Mouse (Mus musculus) gastrocnemius, postnatal 14 days (tissue): Measurements from ENCODE around the gene Prrt2. TPM values are rescaled to one million over a fixed set of nuclear protein-coding genes. Genes with fewer than 3 reads are reported as not detected.

Source experiments
- DNase-seq: peaks from one replicate; pipeline ENCODE4 v3.0.0; 2021; ENCODE audit warnings: mixed read lengths
- intact Hi-C: fragments of 180-260 bp; cut with DNase I; formaldehyde crosslinking; loops from one replicate; pipeline ENCODE4 v1.15.1; 2025; ENCODE audit warnings: low total_unique reads
- long read RNA-seq, 2 experiments: library from polyadenylated mRNA; stranded (forward); transcript quantifications; one replicate each; pipeline ENCODE4 v2.0.0; 2021
- total RNA-seq, 2 experiments: library from RNA; stranded (reverse); gene quantifications; 2 replicates each; pipeline ENCODE4 v1.2.3; 2021

Prrt2 gene
- total RNA-seq = 1 to 10 TPM; 1.6 TPM
- long read RNA-seq, experiment 1 = 0 reads
- long read RNA-seq, experiment 2 = 0 reads

DNA sequence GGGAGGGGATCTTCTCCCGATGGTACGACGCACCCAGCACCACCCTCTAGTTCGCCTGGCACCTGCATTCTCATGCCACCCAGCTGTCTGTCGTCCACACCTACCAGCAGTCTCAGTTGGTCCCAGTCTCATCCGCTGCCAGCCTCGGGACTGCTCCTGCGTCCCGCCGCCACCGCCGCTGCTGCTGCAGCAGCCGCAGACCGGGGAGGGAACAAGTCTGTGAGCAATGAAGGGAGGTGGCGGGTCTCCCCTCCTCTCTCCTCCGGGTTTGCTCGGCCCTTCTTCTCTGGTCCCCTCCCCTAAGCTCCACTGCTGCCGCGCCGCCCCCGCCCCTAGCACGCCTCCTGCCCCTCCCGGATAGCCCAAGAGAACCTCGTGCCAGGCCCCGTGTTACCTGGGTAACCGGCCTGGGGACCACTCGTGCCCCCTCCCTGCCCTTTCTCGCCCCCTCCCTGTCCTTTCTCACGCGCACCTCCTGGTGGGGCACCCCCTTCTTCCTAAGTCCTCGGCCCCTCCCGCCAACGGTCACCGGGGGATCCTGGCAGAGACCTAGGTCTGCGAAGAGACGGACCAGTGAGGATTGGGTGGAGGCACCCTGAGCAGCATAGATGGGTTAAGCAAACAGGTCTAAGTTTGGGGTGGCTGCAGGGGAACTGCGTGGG is at the start of gene Prrt2, which contains the start of gene Gm42742:
Gene Prrt2 (minus strand): TSS at position 311 of the 662 bp plus-strand sequence.
Gene Gm42742 (minus strand): TSS at position 197 of the 662 bp plus-strand sequence.
- intact Hi-C loops = no loop called here
- peak; percentile 64 for DNase-seq

DNA sequence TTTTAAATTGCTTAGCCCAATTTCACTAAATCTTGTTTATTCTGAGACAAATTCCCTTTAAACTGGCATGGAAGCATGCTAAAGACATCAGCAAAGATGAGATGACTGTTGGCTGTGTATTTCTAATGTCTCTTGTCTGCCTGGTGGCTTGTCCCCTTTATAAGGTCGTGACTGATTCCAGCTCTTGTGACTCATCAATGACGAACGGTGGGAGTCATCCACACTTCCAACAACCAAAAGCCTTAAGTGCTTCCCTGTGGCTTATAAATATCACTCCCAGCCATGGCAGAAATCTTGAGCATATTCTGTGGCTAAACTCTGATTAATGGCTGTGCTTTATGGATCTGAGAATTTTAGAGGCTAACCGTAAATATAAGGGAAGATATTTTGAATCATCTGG is 45.3 kb upstream of the Prrt2 start:
- intact Hi-C loops = no loop called here
- DNase-seq = no peak

DNA sequence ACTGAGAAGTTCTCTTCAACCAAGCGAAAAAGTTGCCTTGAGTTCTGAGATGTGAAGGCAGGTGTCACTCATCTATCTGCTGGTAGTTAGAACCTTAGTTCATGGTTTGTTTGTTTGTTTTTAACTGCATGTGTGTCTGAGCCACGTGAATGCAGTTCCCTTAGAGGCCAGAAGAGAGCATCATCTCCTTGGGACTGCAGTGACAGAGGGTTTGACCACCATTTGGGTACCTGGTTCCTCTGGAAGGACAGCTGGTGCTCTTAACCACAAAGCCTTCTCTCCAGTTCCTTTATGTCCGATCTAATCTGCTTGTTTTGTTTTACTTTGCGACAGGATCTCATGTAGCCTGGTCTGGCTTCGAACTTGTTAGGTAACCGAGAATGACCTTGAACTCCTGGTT is 44.5 kb upstream of the Prrt2 start:
- intact Hi-C loops = no loop called here
- no peak for DNase-seq

DNA sequence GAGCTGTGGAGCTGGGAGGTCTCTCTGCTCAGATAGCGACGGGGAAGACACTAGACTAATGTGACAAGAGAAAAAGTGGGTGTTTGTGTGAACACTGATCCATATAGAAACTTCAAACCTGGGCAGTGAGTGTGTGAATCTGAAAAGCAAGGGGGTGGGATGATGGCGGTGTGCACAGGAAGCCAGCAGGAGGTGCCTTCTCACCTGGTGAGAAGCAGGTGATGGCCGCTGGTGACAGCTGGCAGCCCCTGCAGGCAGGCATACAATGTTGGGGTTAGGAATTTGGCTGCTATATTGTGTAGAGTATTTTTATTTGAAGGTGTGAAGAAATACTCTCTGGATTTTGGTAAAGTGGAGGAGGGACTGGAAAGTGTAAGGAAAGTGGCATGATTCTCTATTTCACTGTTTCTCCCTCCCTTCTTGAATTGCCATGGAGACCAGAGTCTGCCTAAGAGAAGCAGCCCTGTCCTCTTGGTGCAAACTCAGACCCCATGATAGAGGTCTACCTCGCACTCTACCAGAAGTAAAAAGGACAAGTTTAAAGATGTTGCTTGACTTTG is 34.1 kb upstream of the Prrt2 start:
- intact Hi-C loops = no loop called here
- DNase-seq = no peak

DNA sequence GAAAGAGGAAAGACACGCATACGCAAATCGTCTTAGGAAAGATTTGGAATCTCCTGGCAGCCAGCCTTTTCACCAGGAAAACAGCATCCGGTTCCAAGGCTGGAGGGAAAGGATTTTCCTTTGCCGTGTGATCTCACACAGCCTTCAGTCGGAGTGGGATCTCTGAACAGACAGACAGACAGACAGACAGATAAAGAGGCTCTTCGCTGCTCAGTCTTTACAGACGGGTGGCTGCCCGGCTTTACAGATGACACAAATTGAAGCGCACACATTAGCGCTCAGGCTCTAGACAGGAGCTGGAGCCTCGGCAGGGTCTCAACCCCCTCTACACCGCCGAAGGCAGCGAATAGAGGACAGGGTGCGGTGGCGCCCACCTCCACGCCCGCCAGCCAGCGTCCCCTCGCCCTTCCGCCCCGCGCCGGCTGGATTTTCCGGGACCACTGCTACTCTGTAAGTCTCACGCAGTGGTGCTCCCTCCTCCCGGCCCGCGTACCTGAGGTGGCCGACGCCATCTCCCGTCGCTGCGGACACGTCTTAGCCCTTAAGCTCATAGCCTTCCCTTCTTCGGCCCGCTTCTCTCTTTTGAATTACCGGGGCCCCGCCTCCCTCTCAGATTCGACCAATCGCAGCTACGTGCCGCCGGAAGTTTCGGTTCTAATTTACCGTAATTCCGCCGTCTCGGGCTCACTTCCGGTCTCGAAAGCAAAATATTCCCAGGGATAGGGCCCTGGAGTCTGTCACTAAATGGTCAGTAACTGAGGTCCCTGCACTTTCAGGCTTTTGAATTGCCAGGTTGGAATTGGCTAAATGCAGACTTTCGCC is 21.1 kb upstream of the Prrt2 start, which contains the start of gene Kif22:
Gene Kif22 (minus strand): TSS at position 621 of the 822 bp plus-strand sequence.
- DNase-seq = peak; percentile 88
- intact Hi-C loops = no loop called here

- intact Hi-C loops = no loop called here
- no peak for DNase-seq
Observed at GRCm38 (mm10) chr7:127031244-127031643, 10.2 kb upstream of the Prrt2 start.

DNA sequence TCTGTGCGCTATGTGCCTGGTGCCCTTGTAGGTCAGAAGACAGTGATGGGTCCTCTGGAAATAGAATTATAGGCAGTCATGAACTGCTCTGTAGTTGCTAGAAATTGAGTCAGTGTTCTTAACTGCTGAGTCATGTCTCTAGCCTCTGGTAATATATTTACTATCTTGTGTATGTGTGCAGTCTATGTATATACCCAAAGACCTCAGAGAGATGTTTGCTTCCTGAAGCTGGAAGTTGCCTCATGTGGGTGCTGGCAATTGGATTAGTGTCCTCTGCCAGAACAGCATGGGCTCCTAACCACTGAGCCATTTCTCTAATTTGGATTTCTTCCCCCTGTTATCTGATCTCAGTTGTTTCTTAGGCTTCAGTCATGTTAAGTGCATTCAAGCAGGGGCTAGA is 9.2 kb upstream of the Prrt2 start:
- intact Hi-C loops = no loop called here

GRCm38 (mm10) chr7:127027885-127028284 is 6.9 kb upstream of the Prrt2 start:
- intact Hi-C loops = no loop called here
- DNase-seq = no peak

More for the DNA sequence above, 9.2 kb upstream of the Prrt2 start:
- DNase-seq = no peak

- intact Hi-C loops = no loop called here
- DNase-seq = peak; percentile 100
Observed at GRCm38 (mm10) chr7:127026984-127027726, 6.1 kb upstream of the Prrt2 start, which contains the start of gene Maz. TSS of gene Maz (minus strand) at chr7:127027037.

GRCm38 (mm10) chr7:127026616-127026983 is 5.6 kb upstream of the Prrt2 start:
- intact Hi-C loops = no loop called here
- no peak for DNase-seq

DNA sequence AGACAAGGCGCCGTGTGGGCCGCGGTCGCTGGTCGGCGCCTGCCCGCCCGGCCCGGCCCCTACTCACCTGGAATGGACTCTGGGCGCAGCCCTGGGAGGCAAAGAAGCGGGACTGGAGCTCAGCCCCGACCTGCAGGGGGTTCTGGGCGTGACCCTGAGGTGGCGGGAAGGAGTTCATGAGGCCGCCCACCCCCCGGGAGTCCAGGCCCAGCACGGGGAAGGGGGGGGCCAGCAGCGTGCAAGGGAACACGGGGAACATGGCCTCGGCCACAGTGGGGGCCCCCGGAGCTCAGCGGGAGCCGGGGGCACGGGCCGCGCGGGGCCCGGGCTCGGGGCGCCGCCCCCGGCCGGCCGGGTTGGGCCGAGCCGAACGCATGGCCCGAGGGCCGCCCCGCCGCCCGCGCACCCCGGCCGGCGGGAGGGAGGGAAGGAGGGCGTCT is 5.2 kb upstream of the Prrt2 start:
- DNase-seq = peak; percentile 68
- intact Hi-C loops = no loop called here

GRCm38 (mm10) chr7:127025556-127026160 is 4.6 kb upstream of the Prrt2 start:
- DNase-seq = peak; percentile 54
- intact Hi-C loops = no loop called here

DNA sequence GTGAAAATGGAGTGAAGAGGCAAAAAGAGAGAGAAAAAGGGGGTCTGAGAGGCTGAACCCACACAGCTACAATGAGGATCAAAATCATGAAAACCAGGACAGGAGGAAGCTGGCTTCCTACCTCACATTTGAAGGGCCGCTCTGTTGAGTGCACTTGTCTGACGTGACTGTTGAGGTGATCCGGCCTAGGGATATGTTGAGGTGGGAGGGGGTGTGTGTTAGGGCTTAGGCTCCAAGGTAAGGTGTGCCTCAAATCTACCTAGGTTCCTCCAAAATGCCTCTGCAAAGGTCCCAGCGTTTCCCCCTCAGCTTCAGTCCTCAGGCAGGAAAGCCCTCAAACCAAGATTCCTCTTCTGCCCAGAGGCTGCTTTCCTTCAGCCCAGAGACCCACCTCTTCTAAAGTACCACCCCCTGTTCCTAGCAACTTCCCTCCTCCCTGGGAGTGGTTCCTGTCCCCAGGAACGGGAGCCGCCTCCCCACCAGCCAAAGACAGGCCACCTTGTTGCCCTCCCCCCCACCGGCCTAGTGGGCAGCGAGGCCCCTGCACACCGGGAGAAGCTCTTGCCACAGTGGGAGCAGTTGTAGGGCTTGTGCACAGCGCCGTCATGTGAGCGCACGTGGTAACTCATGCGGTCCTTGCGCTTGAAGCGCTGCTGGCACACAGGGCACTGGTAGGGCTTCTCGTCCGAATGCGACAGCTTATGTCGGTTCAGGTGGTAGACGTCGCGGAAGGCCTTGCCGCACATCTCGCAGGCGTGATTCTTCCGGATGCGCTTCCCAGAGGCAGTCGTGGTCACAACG is 3.9 kb upstream of the Prrt2 start:
- intact Hi-C loops = no loop called here
- DNase-seq = peak; percentile 72

DNA sequence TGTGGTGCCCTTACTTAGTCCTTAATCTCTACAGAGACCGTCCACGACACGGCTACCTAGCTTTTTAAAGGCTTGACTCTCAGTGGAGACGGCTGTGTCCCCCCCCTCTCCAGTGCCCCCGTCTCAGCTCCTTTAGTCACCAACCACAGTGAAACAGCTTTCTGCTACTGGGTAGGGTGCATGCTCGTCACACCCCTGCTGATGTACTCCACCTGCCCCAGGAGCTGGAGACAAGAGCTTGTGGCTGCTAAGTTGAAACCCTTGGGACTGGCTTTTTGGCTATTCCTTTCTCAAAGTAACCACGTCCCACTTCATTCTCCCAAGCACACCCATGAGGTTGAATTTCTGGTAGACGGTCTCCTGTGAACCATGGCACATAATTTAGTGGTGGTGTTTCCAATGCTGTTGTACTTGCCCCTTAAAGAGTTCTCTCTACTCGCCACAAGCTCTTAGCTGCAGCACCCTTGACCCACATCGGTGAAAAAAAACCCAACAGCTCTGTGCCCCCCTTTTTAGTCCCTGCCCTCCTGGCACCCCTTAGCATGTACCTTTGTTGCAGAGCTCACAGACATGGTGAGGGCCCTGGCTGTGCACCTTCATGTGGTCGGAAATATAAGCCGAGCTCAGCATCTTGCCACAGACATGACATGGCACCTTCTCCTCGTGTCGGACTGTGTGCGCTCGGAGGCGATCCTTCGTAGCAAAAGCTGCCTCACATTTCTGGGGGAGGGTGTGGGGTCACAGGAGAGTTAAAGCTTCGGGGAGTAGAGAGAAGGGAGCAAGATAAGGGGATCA is 3.1 kb upstream of the Prrt2 start:
- intact Hi-C loops = no loop called here
- DNase-seq = no peak

- no peak for DNase-seq
- intact Hi-C loops = no loop called here
Observed at GRCm38 (mm10) chr7:127023272-127023691, 2.3 kb upstream of the Prrt2 start.

GRCm38 (mm10) chr7:127022528-127023271 is 1.7 kb upstream of the Prrt2 start:
- no peak for DNase-seq
- intact Hi-C loops = no loop called here
